Mouse (Mus musculus): ENCODE measurements at regions not wholly inside any gene's neighbourhood (a gene's known extent, or its start where the extent isn't known, plus 50 kb on each side); places are given as distances from the start of the nearest gene placed in this dataset.

DNA sequence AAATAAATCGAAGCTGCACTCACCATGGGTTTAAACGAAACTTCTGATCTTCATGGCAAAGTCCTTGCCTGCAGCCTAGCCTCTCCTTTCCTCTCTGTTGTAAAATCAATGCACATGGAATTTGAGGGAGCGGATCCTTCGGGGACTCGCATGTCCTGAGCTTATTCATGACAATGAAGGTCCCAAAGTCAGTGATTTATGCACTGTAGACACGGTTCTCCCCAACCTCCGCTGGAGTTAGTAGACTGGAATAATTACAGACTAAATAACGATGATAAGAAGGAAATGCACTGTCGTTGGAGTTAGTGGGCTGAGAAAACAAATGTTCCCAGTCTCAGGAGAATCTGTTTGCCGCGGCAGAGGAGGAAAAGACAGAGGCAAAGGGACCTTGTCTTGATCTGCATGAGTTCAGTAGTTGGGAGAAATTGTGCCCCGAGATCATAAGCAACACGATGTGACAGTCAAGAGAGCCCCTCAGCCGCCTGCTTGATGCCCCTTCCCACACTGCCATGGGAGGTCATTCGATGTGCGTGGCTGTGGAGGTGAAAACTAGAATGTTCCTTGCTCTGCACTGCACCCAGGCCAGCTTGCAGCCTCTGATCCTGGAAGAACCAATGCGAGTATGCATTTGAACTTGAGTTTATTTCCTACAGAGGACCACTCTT, 116.1 kb upstream of the Prox1 start:
- H3K9ac ChIP-seq = no peak overlapping the region
- no peak overlapping the region for H3K27ac ChIP-seq (ENCODE audit: low read depth, low read length)
- no peaks in the 10 kb centered on the region for H3K36me3 ChIP-seq (ENCODE audit: insufficient read depth)
- 73% methylated on average over 17 of the region's 17 CpGs for WGBS
- H3K9me3 ChIP-seq (ENCODE audit: low read length) = no peaks in the 10 kb centered on the region
- no peaks in the 10 kb centered on the region for H3K4me1 ChIP-seq (ENCODE audit: insufficient read depth)
- no peak for DNase-seq
- H3K27me3 ChIP-seq (ENCODE audit: insufficient read depth, low read length) = peaks cover 13% of the 10 kb centered on the region
- no peak overlapping the region for H3K4me3 ChIP-seq (ENCODE audit: low read depth, low read length)
- no peak for TF ChIP-seq CTCF (IDR thresholded peaks at IDR 0.05; ENCODE audit: low read depth)
- no peak for ATAC-seq
- H3K4me2 ChIP-seq (ENCODE audit: low read depth) = no peak overlapping the region

DNA sequence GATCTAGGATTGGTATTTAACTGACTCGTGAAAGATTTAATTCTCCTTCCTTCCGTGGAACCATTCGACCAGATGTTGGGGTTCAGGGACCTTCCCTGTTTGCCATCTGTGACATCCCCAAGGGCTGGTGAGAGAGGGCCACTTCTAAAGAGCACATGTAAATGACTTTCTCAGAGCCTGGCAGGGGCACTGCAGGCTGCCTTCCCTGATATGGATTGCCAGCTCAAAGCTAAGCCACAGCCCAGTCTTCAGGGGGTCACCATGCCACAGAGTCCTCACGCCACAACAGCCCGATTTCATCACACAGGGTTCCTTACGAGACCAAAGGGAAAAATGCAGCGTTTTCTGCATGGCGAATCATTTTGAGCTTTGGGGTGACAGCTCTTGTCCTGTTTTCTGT, 115.1 kb upstream of the Prox1 start:
- Histone ChIP-seq H3K4me2 (ENCODE audit: low read depth) (no peak overlapping the region), H3K9ac (no peak overlapping the region), H3K4me3 (ENCODE audit: low read depth, low read length) (no peak overlapping the region), H3K27ac (ENCODE audit: low read depth, low read length) (no peak overlapping the region), H3K36me3 (ENCODE audit: insufficient read depth) (no peaks in the 10 kb centered on the region), H3K4me1 (ENCODE audit: insufficient read depth) (no peaks in the 10 kb centered on the region), H3K9me3 (ENCODE audit: low read length) (no peaks in the 10 kb centered on the region), H3K27me3 (ENCODE audit: insufficient read depth, low read length) (peaks cover 11% of the 10 kb centered on the region)
- WGBS = 78% methylated on average over 8 of the region's 8 CpGs
- DNase-seq (no peak), ATAC-seq (no peak)
- TF ChIP-seq CTCF (IDR thresholded peaks at IDR 0.05; ENCODE audit: low read depth) = no peak

DNA sequence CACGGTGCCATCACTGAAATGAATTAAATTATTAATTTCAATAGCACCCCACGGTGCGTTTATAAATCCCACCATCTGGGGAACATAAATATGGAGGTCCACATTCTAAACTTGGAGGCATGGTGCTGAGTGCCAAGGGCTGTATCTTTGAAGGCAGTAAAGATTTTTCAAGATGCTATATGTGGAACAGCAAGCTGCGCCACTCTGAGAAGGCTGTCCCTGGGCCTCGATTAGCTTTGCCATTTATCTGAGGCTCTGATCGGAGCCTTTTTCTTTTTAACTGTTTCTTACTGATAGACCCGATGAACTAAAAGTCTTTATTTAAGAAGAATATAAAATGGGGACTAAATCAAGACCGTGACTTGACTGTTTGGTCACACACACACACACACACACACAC, 114.5 kb upstream of the Prox1 start:
- no peak overlapping the region for H3K4me2 ChIP-seq (ENCODE audit: low read depth)
- H3K4me1 ChIP-seq (ENCODE audit: insufficient read depth) = no peaks in the 10 kb centered on the region
- no peaks in the 10 kb centered on the region for H3K9me3 ChIP-seq (ENCODE audit: low read length)
- no peak for TF ChIP-seq CTCF (IDR thresholded peaks at IDR 0.05; ENCODE audit: low read depth)
- 79% methylated on average over 8 of the region's 8 CpGs for WGBS
- no peak overlapping the region for H3K4me3 ChIP-seq (ENCODE audit: low read depth, low read length)
- H3K27me3 ChIP-seq (ENCODE audit: insufficient read depth, low read length) = peaks cover 10% of the 10 kb centered on the region
- DNase-seq = no peak
- H3K9ac ChIP-seq = no peak overlapping the region
- no peak for ATAC-seq
- no peaks in the 10 kb centered on the region for H3K36me3 ChIP-seq (ENCODE audit: insufficient read depth)
- no peak overlapping the region for H3K27ac ChIP-seq (ENCODE audit: low read depth, low read length)

DNA sequence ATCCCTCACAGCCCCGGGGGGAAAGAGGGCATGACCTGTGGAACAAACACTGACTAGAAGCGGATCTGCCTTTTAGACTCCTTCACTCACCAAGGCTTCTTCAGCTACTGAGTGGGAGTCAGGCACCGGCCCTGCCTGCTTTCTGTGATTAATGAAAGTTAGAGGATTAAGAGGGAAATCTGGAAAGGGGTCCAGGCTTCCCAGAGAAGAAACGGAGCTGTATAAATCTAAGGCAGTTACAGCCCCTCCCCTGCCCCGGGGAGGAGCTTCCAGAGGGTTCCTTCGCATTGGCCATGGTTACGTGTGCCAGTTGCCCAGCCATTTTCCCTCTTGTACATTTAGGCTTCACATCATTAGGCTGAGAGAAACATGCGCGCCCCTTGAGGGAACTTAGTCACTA, 113.6 kb upstream of the Prox1 start:
- Histone ChIP-seq H3K9ac (no peak overlapping the region), H3K27ac (ENCODE audit: low read depth, low read length) (no peak overlapping the region), H3K4me3 (ENCODE audit: low read depth, low read length) (no peak overlapping the region), H3K4me1 (ENCODE audit: insufficient read depth) (no peaks in the 10 kb centered on the region), H3K36me3 (ENCODE audit: insufficient read depth) (no peaks in the 10 kb centered on the region), H3K27me3 (ENCODE audit: insufficient read depth, low read length) (peaks cover 7% of the 10 kb centered on the region), H3K4me2 (ENCODE audit: low read depth) (no peak overlapping the region), H3K9me3 (ENCODE audit: low read length) (no peaks in the 10 kb centered on the region)
- DNase-seq = no peak
- no peak for ATAC-seq
- TF ChIP-seq CTCF (IDR thresholded peaks at IDR 0.05; ENCODE audit: low read depth) = no peak
- 82% methylated on average over 9 of the region's 9 CpGs for WGBS

DNA sequence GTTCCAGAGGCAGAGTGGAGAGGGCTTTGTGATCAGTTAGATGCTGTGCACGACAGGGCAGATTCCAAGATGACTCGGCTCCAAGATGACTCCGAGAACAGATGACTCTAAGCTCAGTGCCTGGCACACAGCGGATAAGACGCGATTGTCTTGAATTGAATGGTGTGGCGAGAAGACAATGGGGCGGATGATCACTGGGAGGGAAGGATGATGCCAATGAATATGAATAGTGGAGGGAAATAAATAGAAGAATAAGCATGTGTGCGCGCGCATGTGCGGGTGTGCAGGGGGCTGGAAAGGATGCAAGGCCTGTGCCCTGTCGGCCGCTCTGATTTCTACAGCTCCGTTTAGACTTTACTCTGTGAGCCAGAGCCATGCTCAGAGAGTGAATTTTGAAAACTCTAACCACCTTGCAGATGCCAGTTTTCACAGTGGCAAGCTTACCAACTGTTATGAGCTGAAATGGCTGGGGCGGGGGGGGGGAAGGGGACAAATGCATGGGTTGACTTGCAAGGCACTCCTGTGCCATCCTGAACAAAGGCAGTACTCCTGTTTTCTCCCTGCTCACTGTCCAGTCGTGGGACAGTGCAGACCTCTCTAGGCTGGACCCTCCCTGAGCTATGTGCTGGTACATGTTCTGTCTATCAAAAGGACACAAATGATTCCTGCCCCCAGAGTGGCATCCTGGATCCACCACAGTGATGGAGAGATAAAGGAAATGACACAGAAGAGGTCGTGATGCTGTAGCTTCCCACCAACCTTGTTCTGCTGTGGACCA, 109.8 kb upstream of the Prox1 start:
- ATAC-seq = no peak
- no peak for TF ChIP-seq CTCF (IDR thresholded peaks at IDR 0.05; ENCODE audit: low read depth)
- Histone ChIP-seq H3K27ac (ENCODE audit: low read depth, low read length) (no peak overlapping the region), H3K9me3 (ENCODE audit: low read length) (no peaks in the 10 kb centered on the region), H3K36me3 (ENCODE audit: insufficient read depth) (no peaks in the 10 kb centered on the region), H3K27me3 (ENCODE audit: insufficient read depth, low read length) (no peaks in the 10 kb centered on the region; the same call in none of the 2 replicates), H3K4me2 (ENCODE audit: low read depth) (no peak overlapping the region), H3K9ac (no peak overlapping the region), H3K4me1 (ENCODE audit: insufficient read depth) (no peaks in the 10 kb centered on the region), H3K4me3 (ENCODE audit: low read depth, low read length) (no peak overlapping the region)
- DNase-seq = no peak
- WGBS = 63% methylated on average over 18 of the region's 18 CpGs

DNA sequence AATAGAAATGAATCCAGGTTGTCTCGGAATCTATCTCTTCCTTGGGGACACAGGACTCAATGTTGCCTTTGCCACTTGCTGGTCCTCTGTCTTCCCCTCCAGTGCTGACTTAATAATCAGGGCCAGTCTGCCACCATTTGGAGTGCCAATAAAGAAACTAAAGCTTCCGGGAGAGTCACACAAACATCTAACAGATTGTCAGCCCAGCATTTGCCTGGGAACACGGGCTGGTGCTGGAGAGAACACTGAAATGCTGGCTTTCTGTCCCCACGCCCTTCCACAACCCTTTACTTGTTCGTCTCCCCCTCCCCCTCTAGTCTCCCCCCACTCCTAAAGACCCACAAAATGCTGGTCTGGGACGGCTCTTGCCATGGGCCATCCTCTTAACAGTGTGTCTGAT, 104.4 kb upstream of the Prox1 start:
- H3K9ac ChIP-seq = no peak overlapping the region
- no peak for TF ChIP-seq CTCF (IDR thresholded peaks at IDR 0.05; ENCODE audit: low read depth)
- no peaks in the 10 kb centered on the region for H3K9me3 ChIP-seq (ENCODE audit: low read length)
- no peak for ATAC-seq
- no peaks in the 10 kb centered on the region for H3K36me3 ChIP-seq (ENCODE audit: insufficient read depth)
- H3K27ac ChIP-seq (ENCODE audit: low read depth, low read length) = no peak overlapping the region
- DNase-seq = peak; percentile 19
- H3K4me2 ChIP-seq (ENCODE audit: low read depth) = no peak overlapping the region
- H3K27me3 ChIP-seq (ENCODE audit: insufficient read depth, low read length) = peaks cover 8% of the 10 kb centered on the region
- H3K4me1 ChIP-seq (ENCODE audit: insufficient read depth) = no peaks in the 10 kb centered on the region
- WGBS = 67% methylated on average over 6 of the region's 6 CpGs
- no peak overlapping the region for H3K4me3 ChIP-seq (ENCODE audit: low read depth, low read length)

DNA sequence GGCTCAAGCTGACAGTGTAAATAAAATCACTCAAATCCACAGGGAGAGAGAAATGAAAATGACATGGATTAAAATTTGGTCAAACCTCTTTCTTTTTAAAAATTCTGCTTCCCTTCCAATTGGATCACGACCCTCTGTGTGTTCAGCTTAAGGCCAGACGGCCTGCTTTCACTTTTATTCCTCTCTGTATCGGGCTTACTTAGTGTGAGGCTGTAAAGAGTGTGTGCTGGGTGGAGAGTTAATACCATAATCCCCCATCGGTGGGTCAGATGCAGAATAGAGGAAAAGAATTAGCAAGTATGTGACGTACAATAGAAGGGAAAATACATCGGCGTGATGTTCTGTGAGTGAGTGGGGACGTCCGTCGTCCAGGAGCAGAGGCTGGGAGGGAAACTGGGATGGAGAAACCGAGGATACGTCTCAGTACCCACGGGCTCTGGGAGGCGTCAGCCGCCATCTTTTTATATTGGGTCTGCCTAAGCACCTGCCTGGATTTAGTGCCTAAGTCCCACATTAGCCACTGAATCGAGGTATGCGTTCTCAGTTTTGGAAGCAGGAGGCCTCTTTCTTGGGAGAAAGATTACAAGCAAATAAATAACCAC, 100.4 kb upstream of the Prox1 start:
- H3K36me3 ChIP-seq (ENCODE audit: insufficient read depth) = no peaks in the 10 kb centered on the region
- no peaks in the 10 kb centered on the region for H3K4me1 ChIP-seq (ENCODE audit: insufficient read depth)
- H3K4me3 ChIP-seq (ENCODE audit: low read depth, low read length) = no peak overlapping the region
- H3K27ac ChIP-seq (ENCODE audit: low read depth, low read length) = no peak overlapping the region
- no peak for TF ChIP-seq CTCF (IDR thresholded peaks at IDR 0.05; ENCODE audit: low read depth)
- no peak overlapping the region for H3K4me2 ChIP-seq (ENCODE audit: low read depth)
- H3K9me3 ChIP-seq (ENCODE audit: low read length) = no peaks in the 10 kb centered on the region
- 0 out of 2 replicates have a peak, but pooled peaks cover 12% of the 10 kb centered on the region for H3K27me3 ChIP-seq (ENCODE audit: insufficient read depth, low read length)
- ATAC-seq = no peak
- H3K9ac ChIP-seq = no peak overlapping the region
- 54% methylated on average over 17 of the region's 17 CpGs for WGBS
- no peak for DNase-seq

Measured in forebrain, postnatal 0 days (tissue).